Mouse (Mus musculus): ENCODE measurements around the gene A530064D06Rik.
"Not testable (repeated sequence)": the region's sequence is repeated elsewhere in the genome, so short reads cannot be mapped to it uniquely, and the experiment has no call there.

The A530064D06Rik gene

DNA sequence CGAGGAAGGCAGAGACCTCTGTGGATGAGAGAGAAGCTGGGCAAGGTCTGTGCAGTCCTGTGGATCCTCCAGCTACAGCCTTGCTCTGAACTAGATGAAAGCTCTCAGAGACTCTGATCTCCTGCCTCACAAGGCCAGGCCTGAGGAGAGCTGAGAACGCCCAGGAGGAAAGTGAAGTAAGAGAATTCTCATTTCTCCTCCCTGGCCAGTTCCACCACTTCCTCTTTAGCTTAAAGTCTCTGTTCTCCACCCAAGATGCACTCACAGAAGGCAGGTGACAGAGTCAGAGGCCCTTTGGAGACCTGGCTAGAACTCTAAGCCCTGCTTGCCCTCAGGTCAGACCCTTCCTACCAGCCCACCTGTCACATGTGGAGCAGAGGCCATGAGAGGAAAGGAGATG lies at the start of gene A530064D06Rik:
Gene A530064D06Rik (minus strand): TSS at position 173 of the 400 bp plus-strand sequence.
- DNase-seq (ENCODE audit: low spot score): not testable (repeated sequence)

GRCm38 (mm10) chr17:48215429-48215828 lies 48.4 kb upstream of the A530064D06Rik start:
- no peak for DNase-seq (ENCODE audit: low spot score)

GRCm38 (mm10) chr17:48213511-48213910 lies 46.4 kb upstream of the A530064D06Rik start:
- DNase-seq (ENCODE audit: low spot score): no peak

GRCm38 (mm10) chr17:48212596-48212995 lies 45.5 kb upstream of the A530064D06Rik start:
- DNase-seq (ENCODE audit: low spot score): no peak

DNA sequence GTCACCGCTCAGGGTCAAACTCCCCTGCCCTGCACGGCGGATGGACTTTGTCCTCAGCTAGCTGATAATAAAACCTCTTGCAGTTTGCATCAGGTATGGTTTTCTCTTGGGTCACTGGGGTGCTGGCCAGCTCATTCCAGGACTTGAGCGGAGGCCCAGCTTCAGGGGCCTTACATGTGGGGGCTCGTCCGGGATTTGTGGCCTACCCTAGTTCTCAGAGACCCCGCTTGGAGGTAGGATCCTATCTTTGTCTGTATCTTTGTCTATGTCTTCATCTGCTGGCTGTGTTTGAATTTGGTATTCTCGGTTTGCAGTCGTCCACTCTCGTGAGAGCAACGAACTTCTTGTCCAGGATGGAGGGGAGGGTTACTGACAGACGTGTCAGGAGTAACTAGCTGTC lies 36.0 kb upstream of the A530064D06Rik start:
- no peak for DNase-seq (ENCODE audit: low spot score)

GRCm38 (mm10) chr17:48192366-48192765 lies 25.3 kb upstream of the A530064D06Rik start:
- no peak for DNase-seq (ENCODE audit: low spot score)

DNA sequence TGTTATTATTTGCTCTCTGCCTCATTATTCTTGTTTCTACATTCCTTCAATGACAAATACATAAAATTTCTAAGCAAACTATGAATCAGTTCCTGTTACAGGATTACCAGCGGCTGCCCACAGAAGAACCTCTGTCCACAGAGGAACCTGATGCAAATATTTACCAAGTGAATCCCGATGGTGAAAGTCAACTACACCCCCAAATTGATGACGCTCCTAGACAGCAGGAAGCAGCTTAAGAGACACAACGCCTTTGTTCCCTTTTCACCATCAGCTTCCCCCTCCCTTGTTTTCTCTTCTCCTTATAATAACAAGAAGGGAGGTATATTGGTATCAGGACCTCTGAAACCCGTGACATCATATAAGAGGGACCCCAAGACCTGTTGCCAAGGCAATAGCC lies 18.2 kb upstream of the A530064D06Rik start:
- DNase-seq (ENCODE audit: low spot score): no peak

DNA sequence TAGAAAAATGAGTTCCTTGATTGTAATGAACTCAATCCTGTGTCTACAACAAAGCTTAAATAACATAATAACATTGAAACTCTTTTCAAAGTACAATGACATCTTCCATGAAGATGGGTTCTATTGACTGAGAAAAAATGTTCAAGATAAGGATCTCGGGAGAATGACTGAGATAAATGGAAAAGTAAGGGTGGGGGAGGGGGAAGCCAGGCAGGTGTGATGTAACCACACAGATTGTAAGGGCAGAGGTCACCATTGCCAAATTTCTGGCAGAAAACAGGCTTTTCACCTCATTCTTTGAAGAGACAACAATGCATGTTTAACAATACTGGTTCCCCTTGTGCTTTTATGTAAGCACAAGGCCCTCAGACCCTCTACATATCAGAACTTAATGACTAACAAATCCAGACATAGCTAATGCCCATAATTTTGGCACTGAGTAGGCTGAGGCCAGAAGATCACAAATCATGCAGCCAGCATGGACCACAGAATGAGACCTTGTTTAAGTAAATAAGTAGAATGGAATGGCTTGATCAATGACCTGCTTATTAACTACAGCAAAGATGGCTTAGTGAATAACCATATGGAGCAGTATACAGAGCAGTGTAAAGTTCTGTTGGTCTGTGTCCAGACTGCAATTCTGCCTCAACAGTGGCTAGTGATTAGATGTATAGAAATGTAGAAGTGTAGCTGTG lies 9.5 kb downstream of the A530064D06Rik start:
- no peak for DNase-seq (ENCODE audit: low spot score)

GRCm38 (mm10) chr17:48146120-48146519 lies 21.0 kb downstream of the A530064D06Rik start, which contains the start of gene 9830107B12Rik:
TSS of gene 9830107B12Rik (minus strand) at chr17:48146268.
- DNase-seq (ENCODE audit: low spot score): no peak

- DNase-seq (ENCODE audit: low spot score): no peak
These were observed 34.3 kb downstream of the A530064D06Rik start for GRCm38 (mm10) chr17:48132810-48133209.

- DNase-seq (ENCODE audit: low spot score): no peak
These were observed 46.6 kb downstream of the A530064D06Rik start for GRCm38 (mm10) chr17:48120456-48120855.

DNA sequence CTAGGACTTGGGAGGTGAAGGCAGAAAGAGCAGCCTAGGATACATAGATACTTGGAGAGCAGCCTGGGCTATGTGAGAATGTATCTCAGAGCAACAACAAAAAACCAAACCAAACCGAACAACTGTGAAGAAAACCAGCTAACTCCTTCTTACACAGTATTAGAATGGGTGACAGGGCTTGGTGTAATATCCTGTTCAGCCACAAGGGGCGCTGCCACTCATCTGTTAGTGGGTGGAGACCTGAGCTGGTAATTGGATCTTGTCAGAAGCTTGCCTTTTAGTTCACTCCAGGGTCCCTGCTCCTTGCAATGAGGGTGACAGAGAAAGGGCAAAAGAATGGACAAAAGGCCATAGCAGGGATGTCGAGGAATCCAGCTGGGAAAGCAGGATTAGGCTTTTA lies 47.4 kb downstream of the A530064D06Rik start:
- peak; percentile 78 for DNase-seq (ENCODE audit: low spot score)

GRCm38 (mm10) chr17:48118570-48118969 lies 48.5 kb downstream of the A530064D06Rik start:
- no peak for DNase-seq (ENCODE audit: low spot score)

DNA sequence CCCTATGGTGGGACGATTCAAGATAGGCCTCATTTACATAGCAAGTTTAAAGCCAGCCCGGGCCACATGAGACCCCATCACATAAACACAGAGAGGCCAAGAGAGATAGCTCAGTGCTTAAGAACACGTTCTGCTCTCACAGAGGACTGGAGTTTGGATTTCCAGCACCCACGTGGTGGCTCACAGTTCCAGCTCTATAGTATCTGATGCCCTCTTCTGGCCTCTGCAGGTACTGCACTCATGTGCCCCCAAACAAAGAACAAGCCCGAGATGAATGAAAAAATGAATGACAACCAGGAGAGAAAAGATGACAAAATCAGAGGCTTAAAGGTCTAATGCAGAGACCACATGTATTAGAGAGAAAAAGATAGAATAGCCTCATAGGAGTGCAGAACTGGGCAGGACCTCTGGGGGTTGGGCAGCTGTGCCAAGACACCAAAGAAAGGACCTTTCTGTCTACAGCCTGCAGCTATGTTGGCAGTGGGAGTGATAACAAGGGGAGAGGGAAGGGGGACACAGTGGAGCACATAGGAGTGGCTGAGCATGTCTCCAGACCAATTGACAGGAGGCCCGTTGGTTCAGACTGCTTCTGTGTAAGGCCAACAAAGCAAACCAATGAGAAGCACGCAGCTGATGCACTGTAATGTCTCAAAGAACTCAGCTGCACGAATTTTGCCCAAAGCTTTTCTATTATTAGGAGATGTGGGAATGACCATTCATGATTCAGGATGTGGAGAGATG lies 56.4 kb downstream of the A530064D06Rik start:
- DNase-seq (ENCODE audit: low spot score): peak; percentile 9

DNA sequence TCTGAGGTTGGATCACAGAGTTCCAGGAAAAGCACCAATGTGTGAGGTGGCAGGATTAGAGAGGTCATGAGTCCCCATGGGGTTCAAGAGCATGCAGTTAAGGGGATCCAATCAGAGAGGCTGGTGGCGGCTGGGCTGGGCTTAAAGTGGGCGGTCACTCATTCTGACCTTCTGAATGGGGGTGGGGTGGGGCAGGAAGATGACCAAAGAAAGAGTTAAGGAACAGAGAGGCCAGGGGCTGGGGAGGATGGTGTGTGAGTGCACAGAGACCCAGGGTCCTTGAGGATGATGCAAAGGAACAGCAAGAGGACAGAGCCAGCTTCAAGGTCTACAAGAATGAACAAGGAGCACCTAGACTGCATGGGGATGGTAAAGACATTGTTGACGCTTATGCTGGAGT lies 58.6 kb downstream of the A530064D06Rik start:
- DNase-seq (ENCODE audit: low spot score): no peak

- DNase-seq (ENCODE audit: low spot score): no peak
These were observed 59.2 kb downstream of the A530064D06Rik start for GRCm38 (mm10) chr17:48107862-48108261.

- no peak for DNase-seq (ENCODE audit: low spot score)
These were observed 59.7 kb downstream of the A530064D06Rik start for GRCm38 (mm10) chr17:48107333-48107732.

DNA sequence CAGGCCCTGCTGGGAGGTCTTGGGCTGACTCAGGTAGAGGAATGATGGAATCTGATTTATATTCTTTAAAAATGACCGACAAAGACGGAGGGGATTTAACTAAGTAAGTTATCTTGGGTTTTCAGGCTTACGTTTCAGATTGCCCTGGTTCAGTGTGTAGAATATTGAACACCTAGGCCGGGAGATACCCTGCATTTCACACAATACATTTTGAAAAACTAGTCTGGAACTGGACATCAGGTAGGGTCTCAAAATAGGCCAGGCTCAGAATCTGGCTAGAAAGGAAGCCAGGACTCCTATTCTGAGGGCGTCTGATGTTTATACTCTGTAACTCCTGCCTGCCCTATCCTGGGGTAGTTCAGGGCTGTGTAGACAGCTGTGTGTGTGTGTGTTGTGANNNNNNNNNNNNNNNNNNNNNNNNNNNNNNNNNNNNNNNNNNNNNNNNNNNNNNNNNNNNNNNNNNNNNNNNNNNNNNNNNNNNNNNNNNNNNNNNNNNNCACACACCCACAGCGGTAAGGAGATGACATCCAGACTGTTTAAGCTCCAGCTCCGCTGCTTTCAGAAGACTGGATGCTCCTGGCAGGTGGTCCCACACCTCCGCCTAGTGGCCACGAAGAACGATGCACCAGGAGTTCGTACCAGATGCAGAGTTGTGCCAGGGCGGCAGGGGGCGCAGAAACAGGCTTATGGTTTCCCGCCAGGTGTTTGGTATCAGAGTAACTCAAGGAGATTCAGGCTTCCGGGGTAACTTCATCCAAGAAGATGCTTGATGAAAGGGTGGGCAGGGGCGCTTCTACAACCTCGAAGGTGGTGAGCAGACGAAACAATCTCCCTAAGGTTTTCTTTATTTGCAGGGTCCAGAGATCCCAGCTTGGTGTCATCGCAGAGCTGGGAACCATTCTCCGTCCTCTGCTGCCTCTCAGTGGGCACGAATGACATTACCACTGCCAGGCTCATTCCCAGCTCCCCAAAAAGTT lies 66.3 kb downstream of the A530064D06Rik start:
- peak; percentile 83 for DNase-seq (ENCODE audit: low spot score)

DNA sequence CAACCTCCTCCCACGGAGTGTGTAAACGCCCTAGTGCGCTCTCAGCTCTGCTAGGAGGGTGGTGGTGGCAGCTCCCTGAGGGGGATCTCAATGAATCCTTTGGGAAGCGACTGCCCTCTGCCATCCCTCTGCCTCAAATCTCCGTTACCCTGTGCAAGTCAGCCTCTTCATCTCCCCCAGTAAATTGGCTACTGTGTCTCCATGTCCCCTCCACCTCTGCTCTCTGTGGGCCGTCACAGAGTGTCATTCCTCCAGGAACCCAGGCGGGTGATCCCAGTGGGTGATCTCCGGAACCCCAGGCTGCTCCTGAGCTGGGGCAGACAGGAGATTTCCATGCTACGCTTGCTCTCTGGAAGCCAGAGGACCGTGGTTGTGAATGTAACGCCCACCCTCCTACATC lies 67.8 kb downstream of the A530064D06Rik start:
- DNase-seq (ENCODE audit: low spot score): no peak

All from urinary bladder, postnatal 25 days (tissue).